ENCODE assay signal across 9 mouse cellular contexts in the genomic region with DNA sequence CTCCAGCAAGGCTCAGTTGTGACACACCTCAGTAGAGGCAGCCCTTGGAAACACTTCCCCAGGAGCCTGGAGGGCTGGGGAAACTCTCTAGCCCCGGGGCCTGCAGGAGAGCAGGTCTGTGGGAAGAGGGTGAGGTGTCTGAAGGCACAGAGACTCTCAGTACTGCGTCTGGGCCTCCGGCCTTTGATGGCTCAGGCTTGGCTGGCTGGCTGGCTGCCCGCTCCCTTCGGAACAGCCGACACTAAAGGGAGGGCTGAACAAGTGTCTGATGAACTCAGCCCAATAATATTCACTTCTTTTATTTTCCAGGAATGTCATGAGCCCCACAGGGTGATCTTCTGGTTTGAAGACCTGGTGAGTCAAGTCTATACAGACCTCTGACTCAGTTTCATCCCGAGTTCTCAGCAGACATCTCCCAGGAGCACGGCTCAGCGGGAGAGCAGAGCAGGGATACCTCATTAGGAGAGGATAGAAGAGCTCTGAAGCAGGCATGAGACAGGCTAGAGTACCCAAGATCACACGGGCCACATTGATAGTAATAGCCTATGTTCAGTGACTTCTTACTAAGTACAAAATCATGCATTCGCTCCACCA.
A peak's percentile ranks its signal among the peaks of the same experiment; 100 is the strongest.
DNase-seq lines count a peak whose midpoint lies in the region; ATAC-seq and TF ChIP-seq lines count a peak whose summit lies in the region.
"Had no signal": no experiment of that assay in that cellular context is flagged by ENCODE, and none has a peak within 500 bp of the region (broad histone marks: within the 10 kb centered on the region; RNA-seq: fewer than 3 reads in every experiment).

No protein-coding gene starts in this region.

- no peaks in the 10 kb centered on the region for H3K4me1 ChIP-seq in lung, postnatal 0 days (ENCODE audit: insufficient read depth, low read depth, low read length)
- H3K4me1 ChIP-seq in stomach, postnatal 0 days (replicated peaks; ENCODE audit: control insufficient read depth, insufficient read depth): no peaks in the 10 kb centered on the region
- H3K4me1 ChIP-seq: hindbrain, embryonic 10.5 days had no signal

- no peaks in the 10 kb centered on the region for H3K27me3 ChIP-seq in lung, postnatal 0 days (replicated peaks; ENCODE audit: insufficient read depth, low read length)
- no peaks in the 10 kb centered on the region for H3K27me3 ChIP-seq in stomach, postnatal 0 days (ENCODE audit: control insufficient read depth, insufficient read depth, low read length)

- H3K4me3 ChIP-seq in lung, postnatal 0 days (ENCODE audit: low read depth, low read length): no peak overlapping the region
- H3K4me3 ChIP-seq in stomach, postnatal 0 days (ENCODE audit: low read depth, low read length): no peak overlapping the region
- H3K4me3 ChIP-seq: hindbrain, embryonic 10.5 days had no signal

- no peak overlapping the region for H3K9ac ChIP-seq in lung, postnatal 0 days (replicated peaks; ENCODE audit: low read depth)
- H3K9ac ChIP-seq in stomach, postnatal 0 days (ENCODE audit: low read length): no peak overlapping the region

- no peak overlapping the region for H3K27ac ChIP-seq in lung, postnatal 0 days (ENCODE audit: low read length)
- H3K27ac ChIP-seq in stomach, postnatal 0 days (replicated peaks): no peak overlapping the region; the same call in 1 of the 2 replicates
- H3K27ac ChIP-seq: hindbrain, embryonic 10.5 days had no signal

- no peak overlapping the region for H3K4me2 ChIP-seq in lung, postnatal 0 days (replicated peaks; ENCODE audit: low read depth, low read length)
- no peak overlapping the region for H3K4me2 ChIP-seq in stomach, postnatal 0 days (replicated peaks; ENCODE audit: low read depth)

- WGBS in lung, postnatal 0 days: 65% methylated on average over 11 of the region's 11 CpGs
- WGBS in stomach, postnatal 0 days: 61% methylated on average over 11 of the region's 11 CpGs

- no peaks in the 10 kb centered on the region for H3K36me3 ChIP-seq in lung, postnatal 0 days (ENCODE audit: insufficient read depth, low read length)
- H3K36me3 ChIP-seq in stomach, postnatal 0 days (ENCODE audit: control insufficient read depth, insufficient read depth, low read length): no peaks in the 10 kb centered on the region
- H3K36me3 ChIP-seq: hindbrain, embryonic 10.5 days had no signal

- H3K9me3 ChIP-seq in lung, postnatal 0 days (ENCODE audit: low read length): no peaks in the 10 kb centered on the region
- no peaks in the 10 kb centered on the region for H3K9me3 ChIP-seq in stomach, postnatal 0 days (ENCODE audit: control insufficient read depth, low read length)

- DNase-seq in cerebellum, postnatal 14 days: peak; percentile 70 to 79
- DNase-seq in cerebellum, adult 8-10 months: no peak
- DNase-seq in lung, postnatal 0 days (ENCODE audit: low spot score): no peak
- no peak for DNase-seq in lung, adult 18-20 months
- DNase-seq in gastrocnemius, adult 8-10 months (ENCODE audit: low spot score in 2 of 2): peak; percentile 32 to 42
- no peak for DNase-seq in stomach, postnatal 0 days (ENCODE audit: low spot score)
- no peak for DNase-seq in embryo, embryonic 9.5 days (ENCODE audit: extremely low spot score)
- DNase-seq in spleen, adult 12 weeks (ENCODE audit: low spot score): no peak

- 0 out of 2 replicates have a peak, but pooled peaks have one; percentile 14 for ATAC-seq in lung, postnatal 0 days
- ATAC-seq in stomach, postnatal 0 days (ENCODE audit: low FRiP score, low TSS enrichment): peak; percentile 45; the same call in 1 of the 2 replicates

- no peak for TF ChIP-seq EP300 in lung, postnatal 0 days (IDR thresholded peaks at IDR 0.05)
- no peak for TF ChIP-seq EP300 in stomach, postnatal 0 days (optimal IDR thresholded peaks at IDR 0.05)

- TF ChIP-seq CTCF in lung, postnatal 0 days (IDR thresholded peaks at IDR 0.05): no peak
- TF ChIP-seq CTCF in stomach, postnatal 0 days (IDR thresholded peaks at IDR 0.05; ENCODE audit: low read depth): no peak

Comparison
In these comparisons a context has a peak if more than half of its experiments do, and no peak if none do; other contexts are left out.
1. DNase-seq: peak in cerebellum, postnatal 14 days (2 of 2) and gastrocnemius, adult 8-10 months (2 of 2); none in cerebellum, adult 8-10 months (single experiment), lung, postnatal 0 days (single experiment), lung, adult 18-20 months (0 of 2), stomach, postnatal 0 days (single experiment), embryo, embryonic 9.5 days (single experiment) and spleen, adult 12 weeks (single experiment).